Mouse (Mus musculus): ENCODE measurements around the gene Gm20388.

DNA sequence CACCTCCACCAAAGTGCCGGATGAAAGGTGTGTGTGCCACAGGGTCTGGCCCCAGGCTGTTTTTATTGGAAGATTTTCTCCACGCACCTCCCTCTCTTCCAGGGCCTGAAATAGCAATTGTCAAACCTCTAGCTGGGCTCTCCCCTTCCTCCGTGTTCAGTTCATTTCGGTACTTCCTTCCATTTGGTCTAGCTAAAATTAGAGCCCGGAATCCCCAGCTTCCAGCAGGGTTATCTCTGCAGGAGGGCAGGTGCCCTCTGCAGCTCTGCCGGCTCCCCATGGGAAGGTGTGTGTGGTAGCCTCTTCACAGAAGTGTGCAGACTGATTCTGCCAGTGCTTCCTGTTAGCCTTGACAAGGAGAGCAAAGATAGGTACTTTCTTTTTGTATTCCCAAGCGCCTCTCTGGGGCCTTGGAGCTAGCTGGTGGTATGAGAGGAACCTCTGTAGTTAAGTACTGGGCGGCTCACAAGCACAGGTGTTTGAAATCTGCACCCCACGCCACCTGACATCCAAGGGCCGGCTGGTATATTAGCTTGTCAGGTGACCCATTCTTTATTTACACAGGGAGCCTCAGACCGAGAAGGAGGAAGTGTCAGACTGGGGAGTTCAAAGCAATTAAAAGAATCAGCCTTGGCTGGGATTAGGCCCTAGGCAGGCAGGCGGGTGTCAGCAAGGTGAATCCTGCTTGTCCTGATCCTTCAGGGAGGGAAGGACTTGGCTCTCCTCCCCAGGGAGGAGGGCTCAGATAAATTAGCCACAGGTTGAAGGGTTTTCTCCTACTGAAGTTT lies 579.9 kb downstream of the Gm20388 start:
- TF ChIP-seq GATA1 (IDR thresholded peaks at IDR 0.05; ENCODE audit: borderline replicate concordance, low read length) (no peak), TAL1 (conservative IDR thresholded peaks at IDR 0.05; ENCODE audit: low read depth, low read length) (no peak), CTCF (IDR thresholded peaks at IDR 0.05; ENCODE audit: low read depth, low read length) (no peak)

Measured in G1E (cell line).